Mouse (Mus musculus): Measurements from ENCODE around the gene Sec24d.

Gene Sec24d

DNA sequence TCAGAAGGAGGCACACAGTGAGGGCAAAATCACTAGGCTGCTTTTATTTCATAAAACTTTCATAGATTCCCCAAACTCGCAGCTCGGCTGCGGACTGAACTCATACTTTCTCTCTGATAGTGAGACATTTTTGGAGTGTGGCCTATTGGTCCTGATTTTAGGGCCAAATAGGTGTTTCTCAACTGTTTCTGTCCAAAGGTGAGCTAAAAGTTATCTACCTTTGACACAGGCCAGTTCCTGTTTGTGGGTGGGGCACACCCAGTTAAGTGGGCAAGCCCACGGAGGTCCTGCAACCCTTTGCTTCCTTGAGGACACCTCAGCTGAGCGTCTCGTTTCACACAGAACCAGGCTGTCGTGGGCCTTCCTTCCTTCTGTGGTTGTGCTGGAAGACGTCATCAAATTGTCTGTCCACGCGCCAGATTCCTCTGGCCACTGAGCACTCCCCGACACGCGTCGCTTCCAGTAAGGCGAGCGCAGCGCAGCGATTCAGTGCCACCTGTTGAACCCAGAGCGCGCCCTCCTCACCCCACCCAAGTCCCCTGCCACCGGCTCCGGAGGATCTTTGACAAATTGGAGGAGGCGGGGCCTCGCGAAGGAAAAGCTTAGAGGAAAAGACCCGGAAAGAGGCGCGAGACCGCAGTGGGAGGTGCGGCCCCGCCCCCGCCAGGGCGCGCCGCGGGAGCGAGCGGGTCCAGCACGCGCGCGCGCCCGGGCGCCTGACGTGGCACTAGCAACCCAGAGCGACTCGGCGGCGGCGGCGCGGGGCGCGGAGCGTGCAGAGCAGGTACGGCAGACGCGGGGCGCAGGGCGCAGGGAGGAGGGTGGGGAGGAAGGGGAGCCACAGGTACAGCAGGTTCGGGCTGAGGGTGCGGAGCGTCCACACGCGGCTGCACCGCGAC is at the start of gene Sec24d:
TSS of gene Sec24d (plus strand) at position 703 of the 899 bp plus-strand sequence.
- DNase-seq (ENCODE audit: low spot score): peak; percentile 76

- DNase-seq (ENCODE audit: low spot score): no peak
These were observed 48.6 kb upstream of the Sec24d start for GRCm38 (mm10) chr3:123218646-123219045.

GRCm38 (mm10) chr3:123227276-123227675 is 40.0 kb upstream of the Sec24d start:
- no peak for DNase-seq (ENCODE audit: low spot score)

DNA sequence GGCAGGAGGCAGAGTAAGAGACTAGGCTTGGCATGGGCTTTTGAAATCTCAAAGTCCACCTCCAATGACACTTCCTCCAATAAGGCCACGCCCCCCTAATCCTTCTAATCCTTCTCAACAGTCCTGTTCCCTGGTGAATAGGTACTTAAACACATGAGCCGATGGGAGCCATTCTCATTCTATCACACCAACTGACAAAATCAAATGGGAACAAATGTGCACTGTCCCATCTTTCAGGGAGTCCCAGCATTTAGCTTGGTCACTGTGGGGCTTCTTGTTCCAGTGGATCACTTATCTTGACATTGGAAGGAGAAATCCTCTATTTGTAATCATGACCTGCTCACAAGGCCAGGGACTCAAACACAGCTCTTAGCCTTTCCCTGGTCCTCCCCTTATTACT is 35.6 kb upstream of the Sec24d start:
- DNase-seq (ENCODE audit: low spot score): no peak

GRCm38 (mm10) chr3:123234191-123234836 is 32.9 kb upstream of the Sec24d start:
- DNase-seq (ENCODE audit: low spot score): peak; percentile 15

DNA sequence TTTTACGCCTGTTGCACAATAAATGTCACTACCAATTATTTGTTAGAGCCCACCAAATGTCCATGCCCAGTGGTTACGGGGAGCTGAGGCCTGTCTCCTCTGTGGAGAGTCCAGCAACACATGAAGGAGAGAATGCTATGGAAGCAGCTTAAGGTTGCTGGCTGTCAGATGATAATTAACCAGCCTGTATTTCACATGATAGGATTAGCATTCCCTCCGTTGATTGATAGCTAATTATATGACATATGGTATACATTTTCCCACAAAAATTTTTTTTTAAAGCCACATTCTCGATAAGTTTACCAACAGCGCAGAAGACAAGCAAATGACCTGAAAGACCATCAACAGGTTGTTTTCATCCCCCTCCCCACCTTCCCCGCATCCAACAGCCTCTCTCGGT is 31.8 kb upstream of the Sec24d start:
- no peak for DNase-seq (ENCODE audit: low spot score)

DNA sequence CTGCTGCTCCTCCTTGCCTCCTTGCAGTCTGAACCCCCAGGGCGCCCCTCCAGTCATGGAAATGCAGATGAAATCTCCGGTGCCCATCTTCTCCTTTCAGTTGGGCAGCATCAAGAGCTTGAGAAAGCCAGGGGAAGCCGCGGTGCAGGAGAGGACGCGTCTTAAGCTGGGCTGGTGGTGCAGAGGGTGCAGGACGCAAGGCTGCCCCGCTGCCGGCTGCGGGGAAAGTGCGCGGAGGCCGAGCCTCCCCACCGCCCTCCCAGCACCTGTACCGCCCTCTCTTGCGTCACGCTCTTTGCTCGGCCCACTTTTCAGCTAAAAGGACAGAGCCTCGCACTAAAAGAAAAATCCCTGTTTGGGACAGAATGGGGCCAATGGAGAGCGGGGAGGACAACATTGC is 31.3 kb upstream of the Sec24d start, which contains the start of gene Synpo2:
TSS of gene Synpo2 (minus strand) at position 229 of the 400 bp plus-strand sequence.
- peak; percentile 15 for DNase-seq (ENCODE audit: low spot score)

- no peak for DNase-seq (ENCODE audit: low spot score)
These were observed 30.2 kb upstream of the Sec24d start for GRCm38 (mm10) chr3:123237039-123237438.

- no peak for DNase-seq (ENCODE audit: low spot score)
These were observed 29.8 kb upstream of the Sec24d start for GRCm38 (mm10) chr3:123237446-123237845.

GRCm38 (mm10) chr3:123244376-123244775 is 22.9 kb upstream of the Sec24d start:
- DNase-seq (ENCODE audit: low spot score): no peak

GRCm38 (mm10) chr3:123245646-123246045 is 21.6 kb upstream of the Sec24d start:
- no peak for DNase-seq (ENCODE audit: low spot score)

- DNase-seq (ENCODE audit: low spot score): no peak
These were observed 10.8 kb upstream of the Sec24d start for GRCm38 (mm10) chr3:123256181-123257101.

GRCm38 (mm10) chr3:123258709-123259108 is 8.5 kb upstream of the Sec24d start:
- DNase-seq (ENCODE audit: low spot score): no peak

DNA sequence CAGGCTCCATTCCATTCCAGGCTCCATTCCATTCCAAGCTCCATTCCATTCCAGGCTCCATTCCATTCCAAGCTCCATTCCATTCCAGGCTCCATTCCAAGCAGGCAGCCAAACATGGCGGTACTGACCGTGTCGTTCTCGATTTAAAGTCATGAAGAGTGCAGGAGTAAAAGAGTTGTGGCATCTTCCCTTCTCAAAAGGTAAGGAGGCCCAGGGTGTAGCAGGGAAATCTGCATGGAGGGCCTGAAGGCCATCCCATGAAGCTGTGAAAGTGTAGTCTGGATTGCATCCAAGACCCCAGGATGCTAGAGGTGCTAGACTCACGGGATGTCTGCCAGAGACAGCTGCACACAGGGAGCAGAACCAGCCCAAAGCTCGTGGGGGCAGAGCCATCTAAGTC is 2.5 kb upstream of the Sec24d start:
- no peak for DNase-seq (ENCODE audit: low spot score)

DNA sequence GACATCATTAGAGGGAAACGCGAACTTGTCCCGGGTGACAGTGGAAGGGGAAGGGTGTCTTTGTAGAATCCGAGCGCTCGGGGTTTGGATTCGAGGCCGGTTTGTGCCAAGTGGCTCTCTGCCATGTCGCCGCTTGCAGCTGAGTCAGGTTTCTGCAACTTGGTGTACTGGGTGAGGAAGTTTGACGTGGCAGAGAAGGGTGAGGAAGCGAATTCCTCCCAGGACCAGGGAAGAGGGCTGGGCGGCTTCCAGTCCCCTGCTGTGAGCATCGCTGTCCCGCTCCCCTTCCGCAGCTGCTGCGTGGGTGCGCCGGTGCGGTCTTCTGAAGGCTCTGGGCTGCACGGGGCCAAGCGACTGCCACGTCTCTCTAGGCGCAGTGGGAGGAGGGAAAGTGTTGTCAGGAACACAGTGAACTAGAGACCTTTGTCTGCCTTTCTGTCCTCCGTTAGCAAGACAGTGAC is 516 bp downstream of the Sec24d start:
- DNase-seq (ENCODE audit: low spot score): peak; percentile 17

GRCm38 (mm10) chr3:123282866-123283615 is 15.8 kb downstream of the Sec24d start:
- DNase-seq (ENCODE audit: low spot score): no peak

DNA sequence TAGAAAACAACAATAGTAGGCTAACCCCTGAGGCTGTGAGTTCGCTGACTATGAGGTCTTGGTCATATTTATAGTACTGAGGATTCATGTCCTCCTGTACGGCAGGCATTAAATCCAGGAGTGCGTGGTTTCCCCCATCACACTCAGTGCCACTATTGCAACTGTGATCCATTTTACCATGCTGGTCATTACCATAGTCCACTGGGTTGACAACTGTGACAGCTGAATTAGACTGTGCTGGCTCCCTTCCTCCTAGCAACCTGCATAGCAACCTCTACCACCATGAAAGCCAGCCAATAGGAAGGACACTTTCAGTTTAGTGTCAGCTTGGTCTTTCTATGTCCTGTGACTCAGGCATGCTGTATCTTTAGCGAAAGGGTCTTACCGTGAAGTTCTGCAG is 17.0 kb downstream of the Sec24d start:
- no peak for DNase-seq (ENCODE audit: low spot score)

DNA sequence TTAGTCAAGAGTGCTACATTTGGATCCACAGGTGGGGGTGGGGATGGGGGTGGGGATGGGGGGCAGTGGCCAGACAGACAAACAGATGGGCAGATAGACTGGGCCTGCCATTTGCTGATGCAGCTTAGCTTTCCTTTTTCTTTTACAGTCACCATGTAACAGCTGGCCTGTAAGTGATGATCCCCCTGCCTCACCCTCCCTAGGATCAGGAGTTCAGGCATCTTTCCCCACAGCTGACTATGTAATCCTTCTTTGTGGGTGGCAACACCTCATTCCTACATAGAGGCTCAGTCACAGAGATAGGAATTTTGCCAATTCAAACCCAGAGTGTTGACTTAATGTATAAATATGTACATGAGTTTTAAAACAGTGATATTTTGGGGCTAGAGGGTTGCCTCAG is 18.4 kb downstream of the Sec24d start:
- DNase-seq (ENCODE audit: low spot score): no peak

DNA sequence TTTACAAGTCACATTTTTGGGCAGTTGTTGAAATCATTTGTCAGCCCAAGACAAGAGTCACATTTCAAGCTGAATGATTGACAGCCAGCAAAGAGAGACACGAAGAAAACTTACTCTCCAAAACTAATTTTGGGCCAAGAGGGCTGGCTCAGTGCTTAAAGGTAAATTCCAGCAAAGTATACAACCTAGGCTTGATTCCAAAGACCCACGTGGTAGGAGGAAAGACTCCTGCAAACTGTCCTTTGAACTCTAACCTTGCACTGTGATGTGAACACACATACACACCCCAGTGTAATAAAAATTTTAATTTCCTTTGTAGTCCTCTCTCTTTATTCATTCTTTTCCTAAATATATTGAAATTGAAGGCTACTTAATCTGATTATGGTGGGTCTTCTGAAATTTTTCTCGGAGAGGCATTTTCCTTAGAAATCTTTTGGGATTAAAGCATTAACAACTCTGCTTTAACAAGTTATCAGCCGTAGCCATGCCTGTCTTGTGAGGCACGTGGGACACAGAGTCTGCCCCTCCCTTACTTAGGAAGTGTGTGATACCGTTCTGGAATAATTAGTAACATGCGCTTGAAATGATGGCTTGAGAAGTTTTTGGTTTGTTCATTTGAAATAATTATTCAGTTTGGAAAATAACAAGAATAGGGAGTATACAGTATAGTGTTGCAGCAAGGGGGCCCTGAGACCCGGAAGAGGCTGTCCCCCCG is 21.8 kb downstream of the Sec24d start:
- DNase-seq (ENCODE audit: low spot score): no peak

DNA sequence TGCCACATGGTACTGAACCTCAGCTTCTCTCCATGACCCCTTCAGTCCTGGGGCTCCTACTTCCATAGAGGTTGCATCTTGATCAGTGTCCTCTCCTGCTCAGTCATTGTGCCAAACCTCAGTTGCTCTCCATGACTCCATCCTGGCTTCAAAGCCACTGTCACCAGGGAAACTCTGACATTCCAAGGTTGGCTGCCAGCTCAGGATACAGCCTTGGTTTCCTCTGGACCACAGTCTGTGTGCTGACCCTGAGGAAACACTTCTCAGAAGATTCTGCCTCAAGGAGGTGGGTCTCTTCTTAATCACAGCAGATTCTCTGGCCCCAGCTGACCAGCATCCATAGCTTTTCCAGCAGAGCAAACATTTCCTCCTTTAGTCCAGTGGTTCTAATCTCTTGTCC is 24.4 kb downstream of the Sec24d start:
- no peak for DNase-seq (ENCODE audit: low spot score)

DNA sequence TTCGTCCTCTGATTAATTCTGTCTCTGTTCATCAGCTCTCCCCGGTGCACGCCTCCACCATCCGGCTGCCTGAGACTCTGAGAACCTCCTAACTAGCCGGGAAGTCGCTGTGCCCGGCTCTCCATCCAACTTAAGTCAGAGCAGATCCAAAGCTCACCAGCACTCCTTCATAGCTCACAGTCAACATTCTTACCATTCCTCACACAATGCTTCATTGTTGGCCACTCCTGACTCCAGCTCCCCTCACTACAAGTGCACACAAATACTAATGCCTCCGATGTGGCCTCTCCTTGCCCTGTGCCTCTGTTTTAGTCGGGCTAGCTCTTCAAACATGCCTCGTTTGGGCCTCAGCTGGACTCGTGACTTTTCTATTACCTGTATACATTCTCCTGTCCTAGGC is 29.4 kb downstream of the Sec24d start:
- no peak for DNase-seq (ENCODE audit: low spot score)

Data from left cerebral cortex, adult 11 months (tissue).